Mouse (Mus musculus) Muller cell, postnatal 12 days (primary cell): ENCODE results near the gene Itgal.
"Not testable (repeated sequence)": the region's sequence is repeated elsewhere in the genome, so short reads cannot be mapped to it uniquely, and the experiment has no call there.

Experiments
- DNase-seq: peaks from one replicate; pipeline ENCODE4 v3.0.0-alpha.2; 2015; ENCODE audit errors: inconsistent ontology term

Itgal gene

DNA sequence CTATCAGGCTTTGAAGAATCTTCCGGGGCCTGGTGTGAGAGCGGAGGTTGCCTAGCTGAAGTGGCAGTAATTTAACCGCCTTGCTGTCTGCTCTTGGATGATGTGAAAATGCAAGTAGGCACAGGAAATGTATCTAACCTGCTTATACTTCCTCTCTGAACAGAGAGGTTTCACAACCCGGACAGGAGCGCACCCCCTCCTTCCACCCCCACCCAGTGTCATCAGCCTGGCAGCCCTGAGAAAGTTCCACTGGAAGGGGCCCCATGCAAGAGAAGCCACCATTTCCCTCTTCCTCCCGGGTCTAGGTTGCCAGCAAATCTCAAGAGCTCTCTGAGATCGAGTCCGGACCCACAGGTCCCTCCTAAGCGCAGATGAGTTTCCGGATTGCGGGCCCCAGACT lies at the start of gene Itgal:
Gene Itgal, plus strand, starts transcription at position 163 of the 400 bp plus-strand sequence.
- no peak for DNase-seq

DNA sequence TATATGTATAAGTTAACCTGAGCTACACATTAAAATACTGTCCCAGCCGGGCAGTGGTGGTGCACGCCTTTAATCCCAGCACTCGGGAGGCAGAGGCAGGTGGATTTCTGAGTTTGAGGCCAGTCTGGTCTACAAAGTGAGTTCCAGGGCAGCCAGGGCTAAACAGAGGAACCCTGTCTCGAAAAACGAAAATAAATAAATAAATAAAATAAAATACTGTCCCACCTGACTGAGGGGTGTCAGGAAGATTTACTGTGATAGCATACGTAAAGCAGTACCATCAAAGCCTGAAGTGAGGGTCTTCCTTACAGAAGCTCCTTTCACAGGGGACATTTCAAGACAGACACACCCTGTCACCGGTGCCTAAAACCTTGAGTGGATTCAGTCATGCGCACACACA lies 45.5 kb upstream of the Itgal start:
- DNase-seq: not testable (repeated sequence)

DNA sequence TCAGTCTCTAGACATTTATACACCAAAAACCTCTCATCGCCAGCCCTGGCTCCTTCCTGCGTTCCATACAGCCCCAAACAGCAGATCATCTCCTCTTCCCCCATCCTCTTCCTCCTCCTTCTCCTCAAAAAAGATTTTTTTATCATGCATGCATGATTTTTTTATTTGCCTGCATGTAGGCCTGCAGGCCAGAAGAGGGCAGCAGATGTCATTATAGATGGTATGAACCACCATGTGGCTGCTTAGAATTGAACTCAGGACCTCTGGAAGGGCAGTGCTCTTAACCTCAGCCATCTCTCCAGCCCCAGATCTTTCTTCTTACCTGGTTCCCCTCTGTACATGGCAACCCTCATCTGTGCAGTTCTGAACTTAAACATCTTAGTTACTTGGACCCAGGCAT lies 43.6 kb upstream of the Itgal start:
- DNase-seq: peak; percentile 2

DNA sequence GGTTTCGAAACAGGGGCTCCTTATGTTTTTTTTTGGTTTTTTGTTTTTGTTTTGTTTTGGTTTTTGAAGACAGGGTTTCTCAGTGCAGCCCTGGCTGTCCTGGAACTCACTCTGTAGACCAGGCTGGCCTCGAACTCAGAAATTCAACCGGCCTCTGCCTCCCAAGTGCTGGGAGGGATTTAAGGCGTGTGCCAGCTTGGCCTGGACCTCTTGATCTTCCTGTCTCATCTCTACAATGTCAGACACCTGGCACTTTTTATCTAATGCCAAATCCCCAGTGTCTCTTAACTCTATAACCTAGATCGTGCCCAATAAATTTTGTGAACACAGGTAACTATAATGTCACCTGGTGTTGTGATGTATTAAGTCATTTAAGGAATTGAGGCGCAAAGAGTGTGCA lies 42.7 kb upstream of the Itgal start:
- no peak for DNase-seq

DNA sequence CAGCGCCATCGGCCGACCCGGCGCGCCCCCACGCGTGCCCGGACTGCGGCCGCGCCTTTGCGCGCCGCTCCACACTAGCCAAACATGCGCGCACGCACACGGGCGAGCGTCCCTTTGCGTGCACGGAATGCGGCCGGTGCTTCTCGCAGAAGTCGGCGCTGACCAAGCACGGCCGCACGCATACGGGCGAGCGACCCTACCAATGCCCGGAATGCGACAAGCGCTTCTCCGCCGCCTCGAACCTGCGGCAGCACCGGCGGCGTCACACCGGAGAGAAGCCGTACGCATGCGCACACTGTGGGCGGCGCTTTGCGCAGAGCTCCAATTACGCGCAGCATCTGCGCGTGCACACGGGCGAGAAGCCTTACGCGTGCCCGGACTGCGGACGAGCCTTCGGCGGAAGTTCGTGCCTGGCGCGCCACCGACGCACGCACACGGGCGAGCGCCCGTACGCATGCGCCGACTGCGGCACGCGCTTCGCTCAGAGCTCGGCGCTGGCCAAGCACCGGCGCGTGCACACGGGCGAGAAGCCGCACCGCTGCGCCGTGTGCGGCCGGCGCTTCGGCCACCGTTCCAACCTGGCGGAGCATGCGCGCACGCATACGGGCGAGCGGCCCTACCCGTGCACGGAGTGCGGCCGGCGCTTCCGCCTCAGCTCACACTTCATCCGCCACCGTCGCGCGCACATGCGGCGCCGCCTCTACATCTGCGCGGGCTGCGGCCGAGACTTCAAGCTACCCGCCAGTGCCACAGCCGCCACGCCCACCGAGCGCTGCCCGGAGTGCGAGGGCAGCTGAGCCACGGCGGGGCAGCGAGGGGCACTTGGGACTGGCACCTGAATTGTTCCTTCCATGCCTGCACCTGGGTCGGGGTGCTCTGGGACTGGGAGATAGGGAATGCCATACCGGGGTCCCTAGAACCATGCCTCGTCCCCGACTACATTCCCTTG lies 42.0 kb upstream of the Itgal start:
- peak; percentile 95 for DNase-seq

DNA sequence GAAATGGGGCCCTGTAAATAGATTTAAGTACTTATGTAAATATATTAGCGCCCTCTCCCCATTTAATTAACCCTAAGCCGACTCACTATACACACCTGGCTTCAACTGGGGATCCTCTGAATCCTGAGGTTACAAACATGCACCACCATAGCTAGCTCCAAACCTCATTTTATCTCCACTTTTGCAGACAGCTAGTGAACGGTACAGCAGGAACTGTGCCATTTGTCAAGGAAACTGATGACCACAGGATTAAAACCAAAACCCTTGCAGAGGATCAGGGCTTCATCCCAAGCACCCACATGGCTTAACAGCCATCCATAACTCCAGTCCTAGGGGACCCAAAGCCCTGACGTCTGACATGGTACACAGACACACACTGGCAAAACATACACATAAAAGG lies 41.1 kb upstream of the Itgal start:
- no peak for DNase-seq

DNA sequence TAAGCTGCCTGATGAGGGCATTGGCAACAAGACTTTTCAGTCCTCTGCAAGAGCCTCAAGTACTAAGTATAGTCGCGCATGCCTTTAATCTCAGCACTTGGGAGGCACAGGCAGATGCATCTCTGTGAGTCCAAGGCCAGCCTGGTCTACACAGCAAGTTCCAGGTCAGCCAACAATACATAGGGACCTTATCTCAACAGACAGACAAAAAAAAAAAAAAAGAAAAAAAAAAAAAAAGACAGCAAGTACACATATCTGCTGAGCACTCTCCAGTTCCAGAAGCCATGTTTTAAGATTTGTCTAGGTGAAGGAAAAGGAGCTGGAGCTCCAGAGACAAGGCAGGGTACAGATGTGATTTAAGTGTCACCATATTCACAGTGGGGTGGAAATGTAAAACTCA lies 40.1 kb upstream of the Itgal start:
- no peak for DNase-seq

DNA sequence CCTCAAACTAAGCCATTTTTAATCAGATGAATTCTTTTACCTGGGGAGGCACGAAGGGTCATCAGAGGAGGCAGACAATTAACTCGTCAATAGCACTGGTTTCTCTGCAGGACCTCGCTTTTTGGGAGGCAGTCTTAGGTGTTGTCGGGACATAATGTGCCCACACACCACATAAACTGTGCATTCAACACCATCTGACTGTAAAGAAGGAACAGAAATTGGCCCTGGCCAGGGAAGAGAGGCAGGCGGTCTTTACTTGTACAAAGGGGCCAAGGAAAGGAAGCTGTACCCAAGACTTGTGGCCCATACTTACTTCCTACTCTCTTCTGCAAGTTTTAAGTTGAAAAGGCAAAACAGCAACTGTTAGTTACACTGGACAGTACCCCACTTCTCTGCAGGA lies 39.5 kb upstream of the Itgal start:
- DNase-seq: no peak

DNA sequence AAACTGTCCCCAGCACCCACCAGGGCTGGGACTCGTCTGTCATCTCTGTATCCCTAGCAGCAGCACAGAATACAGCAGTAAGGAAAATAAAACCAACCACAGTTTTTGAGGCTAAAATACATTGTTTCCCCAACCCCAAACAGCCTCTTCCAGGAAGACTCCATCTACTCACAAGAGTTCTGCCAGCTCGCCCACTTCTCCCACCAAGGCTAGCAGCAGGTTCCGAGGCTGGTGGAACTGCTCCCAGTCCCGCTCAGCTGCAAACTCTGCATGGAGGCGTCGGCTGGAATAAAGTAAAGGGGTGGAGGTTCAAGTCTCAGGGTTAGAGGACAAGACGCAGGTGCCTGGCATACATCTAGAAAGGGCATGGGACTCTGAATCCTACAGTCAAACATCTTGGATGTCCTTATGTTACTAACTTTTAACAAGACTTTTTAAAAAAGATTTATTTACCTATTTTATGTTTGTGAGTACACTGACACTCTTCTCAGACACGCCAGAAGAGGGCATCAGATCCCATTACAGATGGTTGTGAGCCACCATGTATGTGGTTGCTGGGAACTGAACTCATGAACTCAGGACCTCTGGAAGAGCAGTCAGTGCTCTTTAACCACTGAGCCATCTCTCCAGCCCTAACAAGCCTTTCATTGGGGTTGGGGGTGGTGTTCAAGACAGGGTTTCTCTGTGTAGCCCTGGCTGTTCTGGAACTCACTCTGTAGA lies 36.7 kb upstream of the Itgal start:
- no peak for DNase-seq

DNA sequence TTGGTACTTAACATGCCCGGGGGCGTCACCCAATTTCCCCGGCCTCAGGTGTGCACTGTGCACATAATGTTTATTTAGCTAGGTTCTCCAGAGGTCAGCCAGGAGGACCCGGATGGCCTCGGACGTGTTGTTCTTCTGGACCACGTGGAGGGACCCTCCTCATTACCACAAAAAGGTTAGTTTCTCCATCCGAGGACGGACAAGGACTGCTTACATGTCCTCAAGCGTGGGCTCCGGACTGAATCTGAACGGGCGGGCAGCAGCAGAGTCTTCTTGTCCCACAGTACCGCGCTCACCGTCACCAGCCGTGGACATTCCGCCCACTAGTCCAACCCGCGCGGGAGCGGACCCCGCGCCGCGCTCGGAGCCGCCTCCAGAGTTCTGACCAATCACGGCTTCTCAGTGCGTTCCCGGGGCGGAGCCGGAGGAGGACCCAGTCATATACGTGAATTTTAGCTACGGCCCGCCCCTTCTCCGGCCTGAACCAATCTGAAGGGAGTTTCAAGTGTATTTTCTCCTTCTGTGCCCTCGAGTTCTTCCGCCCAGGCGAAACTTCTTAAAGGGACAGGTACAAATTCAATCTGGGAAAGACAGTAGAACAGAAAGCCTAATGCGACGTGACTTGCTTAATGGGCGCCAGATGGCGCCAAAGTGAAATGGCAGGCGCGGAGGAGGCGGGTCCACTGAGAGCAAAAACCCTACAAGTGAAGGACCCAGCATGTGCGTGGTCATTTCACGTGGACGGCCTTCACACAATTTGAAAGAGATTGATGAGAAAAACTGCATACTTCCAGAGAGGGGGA lies 35.5 kb upstream of the Itgal start, which contains the start of gene Dctpp1:
Gene Dctpp1, minus strand, starts transcription at position 401 of the 803 bp plus-strand sequence.
- peak; percentile 99 for DNase-seq

DNA sequence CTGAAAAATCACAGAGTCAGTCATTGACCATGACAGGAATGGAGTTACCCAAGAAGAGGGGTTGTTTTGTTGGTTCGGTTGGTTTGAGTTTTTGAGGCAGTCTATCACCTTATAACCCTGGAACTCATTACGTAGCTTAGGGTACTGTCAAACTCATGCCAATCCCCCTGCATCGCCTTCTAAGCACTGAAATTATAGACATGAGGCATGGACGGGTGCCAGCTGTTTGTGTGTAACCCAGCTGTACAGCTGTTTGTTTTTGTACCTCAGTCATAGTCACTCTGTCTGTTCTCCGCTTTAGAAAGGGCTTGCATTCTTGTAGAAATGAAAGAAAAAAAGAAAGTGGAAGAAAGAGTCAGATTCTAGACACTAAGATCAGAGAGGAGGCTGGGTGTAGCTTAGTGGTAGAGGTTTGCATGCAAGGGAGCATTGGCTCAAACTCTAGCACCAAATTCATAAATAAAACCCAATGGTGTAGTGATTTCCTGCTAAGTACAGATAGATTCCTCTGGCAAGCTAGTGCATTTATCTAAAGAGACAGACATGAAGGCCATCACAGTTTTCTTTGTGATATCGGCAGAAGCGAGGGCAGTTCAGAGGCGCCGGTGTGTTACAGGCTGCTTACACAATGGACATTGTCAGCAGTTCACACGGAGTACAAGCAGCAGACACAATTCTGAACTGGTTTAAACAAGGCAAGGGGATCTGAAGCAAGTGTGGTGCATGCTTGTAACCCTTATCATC lies 33.7 kb upstream of the Itgal start:
- DNase-seq: no peak

DNA sequence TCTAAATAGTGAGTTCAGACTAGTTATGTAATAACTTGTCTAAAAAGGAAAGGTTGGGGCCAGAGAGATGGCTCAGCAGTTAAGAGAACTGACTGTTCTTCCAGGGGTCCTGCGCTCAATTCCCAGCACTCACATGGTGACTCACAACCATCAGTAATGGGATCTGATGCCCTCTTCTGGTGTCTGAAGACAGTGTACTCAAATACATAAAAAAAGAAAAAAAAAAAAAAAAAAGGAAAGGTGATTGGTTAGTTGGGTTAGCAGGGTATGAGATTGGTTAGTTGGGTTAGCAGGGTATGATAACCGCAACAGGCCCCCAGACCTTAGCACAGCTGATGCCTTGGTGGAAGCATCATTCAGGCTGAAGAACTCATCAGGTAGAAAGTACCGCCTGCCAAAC lies 32.5 kb upstream of the Itgal start:
- DNase-seq: no peak

DNA sequence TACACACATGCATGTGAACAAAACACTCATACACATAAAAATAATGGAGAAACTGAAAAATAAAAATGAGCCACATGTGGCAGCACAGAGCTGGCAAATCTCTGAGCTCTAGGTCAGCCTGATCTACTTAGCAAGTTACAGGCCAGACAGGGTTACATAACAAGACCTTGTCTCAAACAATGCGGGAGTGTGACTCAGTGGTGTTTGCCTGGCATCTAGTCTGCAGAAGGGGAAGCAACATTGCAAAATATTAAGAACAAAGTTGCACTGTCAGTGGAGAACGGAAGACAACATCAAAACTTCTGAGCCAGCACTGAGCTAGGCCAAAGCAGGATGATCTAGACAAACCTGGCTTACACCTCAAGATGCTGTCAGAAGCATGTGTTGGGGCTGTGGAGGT lies 25.8 kb upstream of the Itgal start:
- peak; percentile 60 for DNase-seq

DNA sequence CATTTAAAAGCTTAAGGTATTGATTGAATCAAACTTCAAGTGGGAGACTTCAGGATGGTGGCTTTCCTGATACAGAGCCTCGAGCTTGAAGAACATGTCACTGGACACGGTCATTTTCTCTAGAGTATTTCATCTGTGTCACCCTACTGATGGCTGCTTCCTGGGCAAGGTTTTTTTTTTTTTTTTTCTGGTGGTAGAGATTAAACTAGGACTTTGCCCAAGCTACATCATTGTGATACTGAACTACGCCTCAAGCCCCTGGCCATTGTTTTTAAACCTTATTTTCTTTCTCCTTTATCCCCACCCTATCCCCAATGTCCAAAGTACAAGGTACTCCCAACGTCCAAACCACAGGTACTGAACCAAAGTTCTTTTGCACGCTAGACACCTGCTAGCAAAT lies 25.4 kb upstream of the Itgal start:
- no peak for DNase-seq

DNA sequence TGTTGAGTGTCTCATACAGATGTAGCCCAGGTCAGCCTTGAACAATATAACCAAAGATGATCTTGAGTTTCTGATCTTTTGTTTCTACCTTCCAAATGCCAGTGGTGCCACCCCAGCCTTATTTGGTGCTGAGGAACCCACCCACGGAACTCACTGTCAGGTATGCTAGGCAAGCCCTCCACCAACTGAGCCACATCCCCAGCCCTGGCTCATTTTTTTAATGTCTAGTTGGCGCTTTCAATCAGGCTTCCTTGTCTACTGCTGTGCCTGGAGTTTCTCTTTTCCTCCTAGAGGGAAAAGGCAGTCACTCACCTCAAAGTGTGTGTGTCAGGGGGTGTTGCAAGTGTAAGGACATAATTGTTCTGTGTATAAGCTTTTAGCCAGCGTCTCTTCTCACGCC lies 25.0 kb upstream of the Itgal start:
- no peak for DNase-seq

DNA sequence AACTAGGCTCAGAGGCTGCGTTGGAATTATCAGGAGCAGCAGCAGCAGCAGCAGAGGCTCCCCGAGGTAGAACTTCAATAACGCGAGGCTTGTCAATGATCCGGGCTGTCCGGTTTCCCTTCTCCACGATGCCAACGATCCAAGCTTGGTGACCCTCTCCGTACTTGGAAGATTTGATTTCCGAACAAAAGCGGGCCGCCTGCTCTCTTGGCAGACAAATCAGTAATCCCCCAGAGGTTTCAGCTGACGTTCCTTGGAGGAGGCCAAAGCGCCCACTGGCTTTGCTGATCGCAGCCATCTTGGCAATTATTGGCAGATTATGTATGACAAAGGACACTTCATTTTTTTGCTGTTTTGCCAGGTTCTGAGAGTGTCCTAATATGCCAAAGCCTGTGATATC lies 23.5 kb upstream of the Itgal start:
- no peak for DNase-seq

DNA sequence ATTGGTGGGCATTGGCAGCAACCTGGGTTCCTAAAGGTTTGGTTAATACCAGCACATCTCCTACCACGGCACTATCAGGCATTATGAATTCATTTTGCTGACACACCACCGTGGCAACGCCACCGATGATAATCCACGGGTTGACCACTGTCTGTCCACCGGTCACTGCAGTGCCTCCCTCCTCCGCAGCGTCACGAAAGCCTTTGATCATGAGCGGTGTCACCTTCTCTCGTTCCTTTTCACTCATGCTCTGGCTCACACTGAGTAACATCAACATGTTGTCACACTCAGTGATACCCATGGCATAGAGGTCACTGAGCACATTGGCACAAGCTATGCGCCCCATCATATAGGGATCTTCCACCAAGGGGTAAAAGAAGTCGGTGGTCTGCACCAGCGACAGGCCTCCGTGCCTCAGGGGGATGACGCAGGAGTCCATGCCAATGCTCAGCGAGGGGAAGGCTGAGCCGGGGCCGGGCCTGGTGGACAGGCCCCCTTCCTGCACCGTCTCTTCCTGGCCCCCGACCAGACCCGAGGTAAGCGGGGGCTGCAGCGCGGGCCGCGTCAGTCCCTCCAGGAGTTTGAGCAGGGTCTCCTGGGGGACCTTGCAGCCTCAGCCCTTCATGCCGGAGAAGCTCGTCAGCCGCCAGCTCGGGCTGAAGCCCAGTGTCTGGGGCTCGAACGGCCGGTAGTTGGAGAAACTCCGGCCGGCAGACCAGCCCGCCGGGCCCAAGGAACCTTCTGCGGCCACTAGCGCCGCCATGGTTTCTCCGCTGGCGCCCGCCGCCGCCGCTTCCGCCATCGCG lies 22.7 kb upstream of the Itgal start:
- peak; percentile 65 for DNase-seq

DNA sequence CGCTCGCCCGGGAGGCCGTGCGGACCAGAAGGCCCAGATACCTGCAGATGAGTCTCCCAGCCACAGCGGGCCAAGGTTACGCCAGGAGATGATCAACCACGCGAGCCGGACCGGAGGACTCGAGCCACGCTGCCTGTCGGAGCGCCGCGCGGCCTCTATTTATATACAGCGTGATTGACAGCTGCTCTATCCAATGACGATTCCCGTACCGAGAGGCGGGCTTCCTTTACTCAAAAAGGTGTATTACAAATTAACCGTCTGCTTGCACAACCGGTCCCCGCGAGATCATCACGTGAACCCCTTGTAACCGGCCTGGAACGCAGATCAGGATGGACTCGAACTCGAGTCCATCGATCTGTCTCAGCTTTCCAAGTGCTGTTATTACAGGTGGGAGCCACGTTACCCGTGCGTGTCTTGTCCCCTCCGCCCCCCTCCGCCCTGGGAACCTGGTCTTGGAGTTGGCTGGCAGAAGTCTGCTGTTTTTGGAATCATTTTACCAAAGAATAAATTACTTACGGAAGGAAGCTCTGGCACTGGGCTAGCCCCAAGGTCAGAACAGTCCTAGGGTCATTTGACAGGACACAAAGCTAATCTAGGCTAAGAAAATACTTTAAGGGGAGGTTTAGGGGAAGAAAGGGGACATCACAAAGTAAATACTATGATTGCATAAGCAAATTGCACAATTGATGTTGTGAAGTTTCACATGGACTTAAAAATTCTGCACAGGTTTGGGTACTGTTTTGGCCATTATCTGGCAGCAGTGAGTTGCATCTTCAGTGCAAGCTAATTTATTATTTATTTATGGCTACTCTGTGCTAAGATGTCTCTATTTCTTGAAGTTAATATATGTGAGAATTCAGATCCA lies 21.9 kb upstream of the Itgal start, which contains the start of gene Sephs2:
Gene Sephs2, minus strand, starts transcription at position 131 of the 865 bp plus-strand sequence.
- DNase-seq: peak; percentile 89

DNA sequence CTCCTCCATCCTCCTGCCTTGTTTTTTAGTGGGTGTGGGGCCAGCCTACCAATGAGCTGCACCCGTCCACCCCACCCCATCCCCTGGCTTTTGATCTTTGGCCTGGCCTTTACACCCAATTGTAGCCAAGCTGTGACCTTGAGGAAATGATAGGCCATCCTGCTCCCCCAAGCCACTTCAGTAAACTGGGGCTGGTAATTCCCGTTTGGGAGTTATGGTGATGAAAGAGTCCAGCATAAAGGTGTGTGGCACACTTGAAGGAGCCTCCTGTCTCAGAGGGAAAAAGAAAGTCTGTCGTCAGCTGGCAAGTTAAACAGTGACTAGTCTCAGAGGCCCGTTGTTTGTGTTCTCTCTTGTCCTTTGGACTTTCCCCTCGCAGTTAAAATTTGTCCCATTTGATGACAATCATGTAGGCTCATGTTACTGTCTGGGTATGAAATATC lies 19.5 kb upstream of the Itgal start:
- no peak for DNase-seq
